Mouse (Mus musculus) gastrocnemius, postnatal 36 days (tissue): ENCODE data around the gene Coasy. TPM values are rescaled to one million over a fixed set of nuclear protein-coding genes. Genes with fewer than 3 reads are reported as not detected.
"Not testable (repeated sequence)": the region's sequence is repeated elsewhere in the genome, so short reads cannot be mapped to it uniquely, and the experiment has no call there.

Source experiments
- DNase-seq, 2 experiments: peaks; one replicate each; pipeline ENCODE4 v3.0.0; 2022
- intact Hi-C: fragments of 180-260 bp; cut with DNase I; formaldehyde crosslinking; loops from one replicate; pipeline ENCODE4 v1.15.1; 2025
- total RNA-seq, 2 experiments: library from RNA; stranded (reverse); gene quantifications; 2 replicates each; pipeline ENCODE4 v1.2.3; 2021

The Coasy gene
- total RNA-seq, 2 experiments from 2014 or later: 8.0 to 8.9 TPM

GRCm38 (mm10) chr11:101124494-101124893, 42.1 kb downstream of the Coasy start:
- DNase-seq, intact Hi-C loops: not testable (repeated sequence)

- intact Hi-C loops, DNase-seq: not testable (repeated sequence)
Observed at GRCm38 (mm10) chr11:101125008-101125407, 42.6 kb downstream of the Coasy start.

DNA sequence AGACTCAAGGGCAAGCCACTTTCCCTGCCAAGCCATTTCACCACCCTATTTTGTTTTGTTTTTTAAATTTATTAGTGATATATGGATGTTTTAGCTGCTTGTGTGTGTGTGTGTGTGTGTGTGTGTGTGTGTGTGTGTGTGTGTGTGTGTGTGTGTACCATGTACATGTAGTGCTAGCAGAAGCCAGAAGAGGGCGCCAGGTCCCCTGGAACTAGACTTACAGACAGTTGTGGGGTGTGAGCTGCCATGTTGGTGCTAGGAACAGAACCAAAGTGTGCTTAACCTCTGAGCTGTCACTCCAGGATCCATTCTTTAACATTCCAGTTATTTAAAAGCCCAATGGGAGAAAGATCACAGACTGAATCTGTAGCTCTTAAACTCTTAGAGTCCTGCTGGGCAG, 44.7 kb downstream of the Coasy start:
- intact Hi-C loops: no loop called here
- no peak for DNase-seq

GRCm38 (mm10) chr11:101128996-101129577, 46.7 kb downstream of the Coasy start:
- peak; percentile 26 to 38 for DNase-seq
- intact Hi-C loops: no loop called here

GRCm38 (mm10) chr11:101130056-101130756, 47.8 kb downstream of the Coasy start:
- DNase-seq: peak; percentile 55 to 70
- intact Hi-C loops: loop anchor here (5.0 kb wide), 1 partner anchor 37 kb away; no protein-coding TSS in a partner anchor

DNA sequence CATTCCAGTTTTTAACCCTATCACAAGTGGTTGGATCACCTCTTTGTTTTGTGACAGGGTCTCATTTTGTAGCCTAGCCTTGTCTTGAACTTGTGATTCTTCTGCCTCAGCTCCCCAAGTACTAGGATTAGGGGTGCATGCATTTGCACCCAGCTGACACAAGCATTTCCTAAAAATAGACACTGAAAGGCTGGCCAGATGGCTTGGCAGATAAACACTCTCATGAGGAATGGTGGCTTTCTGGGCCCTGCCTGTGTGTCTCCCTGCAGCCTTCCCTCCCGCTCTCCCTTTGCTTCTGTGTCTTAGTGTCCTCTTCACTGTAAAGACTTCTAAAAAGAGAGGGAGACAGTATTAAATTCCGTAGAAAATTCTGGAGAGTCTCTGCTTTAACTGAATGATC, 48.8 kb downstream of the Coasy start:
- intact Hi-C loops: loop anchor here (5.0 kb wide), 1 partner anchor 36 kb away; no protein-coding TSS in a partner anchor
- no peak for DNase-seq

GRCm38 (mm10) chr11:101131701-101132100, 49.3 kb downstream of the Coasy start:
- intact Hi-C loops: loop anchor here (5.0 kb wide), 1 partner anchor 36 kb away; no protein-coding TSS in a partner anchor
- no peak for DNase-seq

- no peak for DNase-seq
- intact Hi-C loops: loop anchor here (5.0 kb wide), 1 partner anchor 34 kb away; no protein-coding TSS in a partner anchor
Observed at GRCm38 (mm10) chr11:101133037-101133436, 50.7 kb downstream of the Coasy start.

DNA sequence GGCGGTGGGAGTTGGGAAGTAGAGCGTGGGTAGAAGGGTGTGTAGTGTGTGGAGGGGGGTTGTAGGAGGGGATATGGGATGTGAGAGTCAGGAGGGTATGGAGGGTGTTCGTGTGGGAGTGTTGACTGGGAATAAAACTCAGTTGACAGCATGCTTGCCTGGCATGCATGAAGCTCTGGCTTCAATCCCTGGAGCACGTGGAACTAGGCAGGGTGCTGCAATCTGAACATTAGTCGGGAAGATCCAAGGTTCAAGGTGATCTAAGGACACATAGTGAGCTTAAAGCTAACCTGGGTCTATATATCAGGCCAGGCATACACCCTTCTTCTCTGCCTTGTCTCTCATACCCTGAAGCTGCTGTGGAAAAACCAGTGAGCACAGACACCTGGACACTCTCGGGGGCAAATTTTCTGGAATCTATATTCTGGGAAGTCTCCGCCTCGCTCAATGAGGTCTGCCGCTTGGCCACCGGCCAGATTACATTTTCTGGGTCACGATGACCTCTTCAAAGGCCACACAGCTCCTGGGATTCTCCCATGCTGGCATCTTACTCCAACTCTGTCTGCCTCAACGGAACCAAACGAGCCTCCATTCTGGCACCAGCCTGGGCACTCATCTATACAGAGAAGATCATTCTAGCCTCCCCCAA, 52.0 kb downstream of the Coasy start:
- intact Hi-C loops: loop anchor here (5.0 kb wide), 1 partner anchor 33 kb away; no protein-coding TSS in a partner anchor

More for the DNA sequence above, 52.0 kb downstream of the Coasy start:
- no peak for DNase-seq

Other genes starting within 250 kb of the Coasy start
- gene Stat5b, start 231.8 kb upstream of the Coasy start, total RNA-seq: 100 to 1,000 TPM; 103 to 135 TPM
- gene Stat5a, start 223.2 kb upstream of the Coasy start, total RNA-seq: 10 to 100 TPM in 1 of 2 experiments, 1 to 10 TPM in 1; 8.4 to 11.8 TPM
- gene Stat3, start 143.0 kb upstream of the Coasy start, total RNA-seq: 10 to 100 TPM; 38.8 to 42.9 TPM
- 100 to 1,000 TPM; 148 to 153 TPM for gene Cavin1, start 111.7 kb upstream of the Coasy start, total RNA-seq
- gene Atp6v0a1, start 73.1 kb upstream of the Coasy start, total RNA-seq: 10 to 100 TPM; 55.7 to 57.7 TPM
- 1 to 10 TPM; 3.2 to 3.5 TPM for gene Naglu, start 12.6 kb upstream of the Coasy start, total RNA-seq
- gene Hsd17b1, start 4.2 kb upstream of the Coasy start, total RNA-seq: not detected
- gene Mlx, start 4.7 kb downstream of the Coasy start, total RNA-seq: 10 to 100 TPM in 1 of 2 experiments, 1 to 10 TPM in 1; 8.8 to 12.4 TPM
- 1 to 10 TPM; 1.6 to 2.1 TPM for gene Psmc3ip, start 12.9 kb downstream of the Coasy start, total RNA-seq
- gene Retreg3, start 37.3 kb downstream of the Coasy start, total RNA-seq: 10 to 100 TPM; 29.6 to 29.7 TPM
- 10 to 100 TPM; 23.9 TPM for gene Tubg1, start 37.4 kb downstream of the Coasy start, total RNA-seq
- 1 to 10 TPM; 2.3 to 2.6 TPM for gene Tubg2, start 73.3 kb downstream of the Coasy start, total RNA-seq
- 1 to 10 TPM; 1.1 to 2.1 TPM for gene Cntnap1, start 88.0 kb downstream of the Coasy start, total RNA-seq
- 10 to 100 TPM; 22.4 to 27.6 TPM for gene Plekhh3, start 88.8 kb downstream of the Coasy start, total RNA-seq
- gene Ccr10, start 92.9 kb downstream of the Coasy start, total RNA-seq: not detected
- gene Ezh1, start 143.9 kb downstream of the Coasy start, total RNA-seq: 10 to 100 TPM; 20.5 to 23.8 TPM
- gene Ramp2, start 163.5 kb downstream of the Coasy start, total RNA-seq: 10 to 100 TPM; 35.3 to 38.3 TPM
- gene Vps25, start 171.1 kb downstream of the Coasy start, total RNA-seq: 10 to 100 TPM; 36.2 to 39.4 TPM
- under 1 TPM; 0.10 to 0.15 TPM for gene Wnk4, start 178.0 kb downstream of the Coasy start, total RNA-seq
- gene Cntd1, start 196.4 kb downstream of the Coasy start, total RNA-seq: under 1 TPM; 0.10 to 0.15 TPM
- 10 to 100 TPM; 64.3 to 71.4 TPM for gene Coa3, start 196.5 kb downstream of the Coasy start, total RNA-seq
- gene Becn1, start 219.7 kb downstream of the Coasy start, total RNA-seq: 10 to 100 TPM; 73.9 to 78.0 TPM
- gene Psme3, start 233.6 kb downstream of the Coasy start, total RNA-seq: 10 to 100 TPM; 54.1 to 57.8 TPM
- 1 to 10 TPM in 1 of 2 experiments, under 1 TPM in 1; 0.92 to 1.2 TPM for gene Aoc2, start 242.5 kb downstream of the Coasy start, total RNA-seq
- 1 to 10 TPM; 4.7 to 7.1 TPM for gene Aoc3, start 248.0 kb downstream of the Coasy start, total RNA-seq